Mouse (Mus musculus) megakaryocyte, embryonic 14.5 days (primary cell): ENCODE results near the gene Slbp.

Source experiments
- FLI1 ChIP-seq: IDR thresholded peaks from 2 replicates; pipeline ENCODE4 v1.6.1; 2012; ENCODE audit warnings: low read length, inconsistent platforms, mixed read lengths
- GATA1 ChIP-seq: IDR thresholded peaks from 3 replicates; pipeline ENCODE4 v1.6.1; 2012; ENCODE audit warnings: mixed read lengths, low read length, inconsistent platforms, borderline replicate concordance

- no peak for TF ChIP-seq GATA1
- TF ChIP-seq FLI1: no peak
Observed at GRCm38 (mm10) chr5:33671659-33672058, 19.3 kb upstream of the Slbp start.
